Mouse (Mus musculus) pancreas, adult 10 weeks (tissue): ENCODE results near the gene Mical1. TPM values are rescaled to one million over a fixed set of nuclear protein-coding genes. Genes with fewer than 3 reads are reported as not detected.

Source experiments
- polyA plus RNA-seq: library from polyadenylated mRNA; stranded (reverse); fragments of 350-450 nt; fragmentation: Illumina TruSeq; extraction: RNeasy Lipid Tissue Mini Kit (QIAGEN cat#74804); gene quantifications from one replicate; pipeline ENCODE4 v1.2.3, GENCODE M21; 2015; ENCODE audit warnings: low read depth, low replicate concordance; ENCODE audit not compliant: insufficient read depth

Gene Mical1
- polyA plus RNA-seq, result 6.6 TPM

GRCm38 (mm10) chr10:41476171-41477017 is at the start of gene Mical1:
Gene Mical1 (plus strand): TSS chr10:41476314.

GRCm38 (mm10) chr10:41450137-41450670 is 25.9 kb upstream of the Mical1 start, which contains the start of gene Zbtb24:
Gene Zbtb24 (plus strand): TSS chr10:41450383.

GRCm38 (mm10) chr10:41489708-41490517 is 13.8 kb downstream of the Mical1 start, which contains the start of the genes Smpd2 and Ppil6:
Gene Smpd2 (minus strand): TSS chr10:41490369.
Gene Ppil6 (plus strand): TSS chr10:41490439.

GRCm38 (mm10) chr10:41518981-41519618 is 43.0 kb downstream of the Mical1 start, which contains the start of gene Cd164:
Gene Cd164 (plus strand): TSS chr10:41519414.

Other genes starting within 250 kb of the Mical1 start
- gene Fig4, start 173.1 kb upstream of the Mical1 start, polyA plus RNA-seq, result 3.9 TPM
- gene Ak9, start 172.3 kb upstream of the Mical1 start, polyA plus RNA-seq, result not detected
- 5.2 TPM for gene Zbtb24, start 25.9 kb upstream of the Mical1 start, polyA plus RNA-seq
- 27.3 TPM for gene Smpd2, start 14.1 kb downstream of the Mical1 start, polyA plus RNA-seq
- gene Ppil6, start 14.1 kb downstream of the Mical1 start, polyA plus RNA-seq, result not detected
- gene Cd164, start 43.1 kb downstream of the Mical1 start, polyA plus RNA-seq, result 58.4 TPM
- 12.3 TPM for gene Ccdc162, start 240.3 kb downstream of the Mical1 start, polyA plus RNA-seq